Mouse (Mus musculus) gastrocnemius, postnatal 25 days (tissue): ENCODE data around the gene Rcbtb1. TPM values are rescaled to one million over a fixed set of nuclear protein-coding genes. Genes with fewer than 3 reads are reported as not detected.
"Not testable (repeated sequence)": the region's sequence is repeated elsewhere in the genome, so short reads cannot be mapped to it uniquely, and the experiment has no call there.

Experiments used
- DNase-seq: peaks from one replicate; pipeline ENCODE4 v3.0.0; 2022
- long read RNA-seq, 2 experiments: library from polyadenylated mRNA; stranded (forward); transcript quantifications; one replicate each; pipeline ENCODE4 v2.0.0; 2021
- total RNA-seq, 2 experiments: library from RNA; stranded (reverse); gene quantifications; 1 replicate in 1 of 2; 2 replicates in 1 of 2; pipeline ENCODE4 v1.2.3; 2021

Gene Rcbtb1
- total RNA-seq, result 10 to 100 TPM; 10.9 to 12.4 TPM
- long read RNA-seq, experiment 1, transcript Rcbtb1-202 (12 exons, 3,903 nt), result major isoform, 6 of 10 reads
- long read RNA-seq, experiment 1, partial matches to known transcripts, result 0 of 10 reads
- long read RNA-seq, experiment 1, other reads (novel, unspliced or antisense), result 4 of 10 reads
- long read RNA-seq, experiment 2, partial matches to known transcripts, result 1 of 18 reads
- long read RNA-seq, experiment 2, other reads (novel, unspliced or antisense), result 12 of 18 reads

DNA sequence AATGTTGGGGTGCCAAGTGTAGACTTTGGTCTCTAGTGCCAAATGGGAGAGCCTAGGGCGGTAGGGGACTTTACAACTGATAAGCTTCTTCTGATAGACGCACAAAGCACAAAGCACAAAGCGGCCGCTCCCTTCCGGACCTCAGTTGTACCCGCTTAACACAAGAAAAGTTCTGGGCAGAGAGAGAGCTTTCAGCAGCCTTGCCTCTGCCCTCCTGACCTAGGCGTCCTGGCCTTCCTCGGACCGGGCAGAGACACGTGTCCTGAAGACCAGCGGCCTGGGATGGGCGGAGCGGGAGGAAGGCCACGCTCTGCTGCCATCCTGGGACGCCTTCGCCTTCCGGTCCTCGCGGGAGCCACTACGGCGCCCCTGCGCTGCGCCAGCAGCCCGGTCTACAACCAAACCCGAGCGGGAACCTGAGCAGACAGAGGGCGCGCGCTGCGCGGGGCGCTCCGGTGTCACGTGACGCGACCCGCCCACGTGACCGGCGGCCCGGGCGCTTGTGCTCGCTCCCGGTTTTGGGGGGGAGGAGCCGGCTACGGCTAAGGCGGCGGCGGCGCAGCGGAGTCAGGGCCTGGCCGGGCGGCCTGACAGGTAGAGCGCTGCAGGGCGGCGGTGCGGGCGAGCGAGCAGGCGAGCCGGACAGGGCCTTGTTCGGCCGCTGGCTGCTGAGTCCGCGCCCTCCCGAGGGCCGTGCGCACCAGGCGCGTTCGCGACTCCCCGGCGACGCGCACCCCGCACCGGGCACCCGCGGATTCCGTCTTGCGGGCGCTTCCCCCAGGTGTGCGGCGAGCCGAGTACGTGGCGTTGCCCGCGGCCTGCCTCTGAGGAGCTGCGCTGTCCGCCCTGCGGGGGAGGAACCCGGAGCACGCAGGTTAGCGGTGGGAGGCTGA, at the start of gene Rcbtb1:
Gene Rcbtb1, plus strand, starts transcription at position 499 of the 893 bp plus-strand sequence.
- peak; percentile 93 for DNase-seq

DNA sequence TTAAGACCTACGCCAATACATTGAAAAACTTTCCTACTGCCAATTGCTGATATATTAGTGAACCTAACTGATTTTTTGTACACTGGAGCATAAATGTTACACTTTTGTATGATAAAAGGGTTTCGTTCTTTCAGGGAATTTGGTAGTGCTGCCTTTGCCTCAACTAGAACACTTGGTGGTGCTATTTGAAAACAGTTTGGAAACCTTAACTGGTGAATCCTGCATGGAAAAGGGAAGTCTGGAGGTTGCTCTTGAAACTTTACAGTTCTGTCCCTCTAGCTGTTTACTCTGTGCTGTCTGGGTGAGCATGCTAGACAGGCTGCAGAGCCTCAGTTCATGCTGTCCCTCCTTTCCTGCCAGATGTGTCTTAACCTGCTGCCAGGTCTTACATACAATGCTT, 45.4 kb upstream of the Rcbtb1 start:
- DNase-seq, result no peak

DNA sequence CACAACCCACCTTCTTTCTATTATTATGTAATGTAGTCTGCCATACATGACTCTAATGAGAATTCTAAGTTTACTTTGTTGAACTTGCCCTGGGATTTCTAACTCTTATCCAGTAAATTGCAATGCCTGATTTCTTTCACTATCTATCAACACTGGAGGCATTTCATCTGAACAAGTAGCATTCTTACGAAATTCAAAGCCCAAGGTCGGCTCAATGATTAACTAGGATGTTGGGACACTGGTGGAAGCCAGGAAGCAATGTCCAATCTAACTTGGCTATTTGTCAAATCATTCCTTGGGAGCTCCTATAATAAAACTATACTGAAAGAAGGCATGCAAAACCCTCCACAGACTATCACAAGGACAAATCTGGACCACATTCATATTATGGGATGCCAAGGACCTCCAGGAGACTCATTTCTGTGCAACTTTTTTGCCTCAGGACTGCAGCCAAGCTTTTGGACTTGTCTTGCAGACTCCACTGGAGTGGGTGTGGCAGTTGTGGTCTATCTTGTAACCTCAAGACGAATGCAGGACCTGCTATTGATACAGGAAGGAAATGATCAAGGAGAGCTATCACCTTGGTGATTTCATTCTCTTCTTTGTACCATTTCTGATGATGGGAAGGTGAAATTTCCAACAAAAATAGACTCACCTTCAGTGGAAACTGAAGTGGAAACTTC, 43.9 kb upstream of the Rcbtb1 start:
- no peak for DNase-seq

DNA sequence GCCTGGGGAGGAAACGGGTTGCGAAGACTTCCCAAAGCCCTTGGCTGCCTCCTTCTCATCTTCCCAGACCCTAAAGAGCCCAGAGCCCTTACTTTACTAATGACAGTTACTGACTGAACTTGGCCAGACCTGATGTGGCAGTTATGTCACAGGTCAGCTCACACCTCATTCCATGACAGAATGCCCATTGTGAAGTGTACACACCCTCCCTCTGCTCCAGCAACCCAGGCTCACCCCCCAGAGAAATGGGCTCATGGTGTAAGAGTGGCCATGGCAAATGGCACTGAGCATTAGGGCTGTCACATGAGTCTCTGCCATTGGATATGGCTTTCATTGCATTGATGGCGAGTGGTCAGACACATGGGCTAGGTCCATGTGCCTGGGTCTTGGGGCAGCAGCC, 22.4 kb upstream of the Rcbtb1 start, which contains the start of gene Gm5142:
Gene Gm5142, minus strand, starts transcription at position 101 of the 400 bp plus-strand sequence.
- no peak for DNase-seq

DNA sequence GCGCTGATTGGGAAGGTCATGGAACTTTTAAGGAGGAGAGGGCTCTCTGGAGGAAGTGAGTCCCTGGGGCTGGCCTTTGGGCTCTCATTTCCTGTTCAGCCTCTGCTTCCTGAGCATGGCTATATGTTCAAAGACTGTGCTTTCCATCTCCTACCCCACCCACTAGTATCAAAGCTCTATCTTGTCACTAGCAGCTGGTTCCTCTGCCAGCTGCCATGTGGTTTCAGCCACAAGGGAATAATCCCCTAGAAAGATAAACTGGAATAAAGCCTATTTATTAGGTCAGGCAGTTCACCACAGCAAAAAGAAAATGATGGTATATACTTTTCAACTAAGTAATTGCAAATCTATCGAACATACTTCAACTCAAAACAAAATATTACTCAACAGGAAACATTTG, 18.3 kb upstream of the Rcbtb1 start:
- DNase-seq, result no peak

DNA sequence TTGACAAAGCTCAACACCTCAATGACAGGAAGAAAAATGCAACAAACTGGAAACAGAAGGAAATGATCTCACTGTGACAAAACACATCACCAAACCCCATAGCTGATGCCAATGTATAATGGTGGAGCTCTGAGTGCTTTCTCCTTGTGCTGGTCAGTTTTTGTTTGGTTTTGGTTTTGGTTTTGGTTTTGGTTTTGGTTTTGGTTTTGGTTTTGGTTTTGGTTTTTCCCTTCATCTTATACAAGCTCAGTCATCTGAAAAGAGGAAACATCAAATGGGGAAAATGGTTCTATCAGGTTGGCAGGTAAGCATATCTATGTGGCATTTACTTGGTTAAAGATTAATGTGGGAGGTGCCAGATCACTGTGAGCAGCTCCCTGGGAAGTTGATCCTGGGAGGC, 15.5 kb upstream of the Rcbtb1 start:
- no peak for DNase-seq

DNA sequence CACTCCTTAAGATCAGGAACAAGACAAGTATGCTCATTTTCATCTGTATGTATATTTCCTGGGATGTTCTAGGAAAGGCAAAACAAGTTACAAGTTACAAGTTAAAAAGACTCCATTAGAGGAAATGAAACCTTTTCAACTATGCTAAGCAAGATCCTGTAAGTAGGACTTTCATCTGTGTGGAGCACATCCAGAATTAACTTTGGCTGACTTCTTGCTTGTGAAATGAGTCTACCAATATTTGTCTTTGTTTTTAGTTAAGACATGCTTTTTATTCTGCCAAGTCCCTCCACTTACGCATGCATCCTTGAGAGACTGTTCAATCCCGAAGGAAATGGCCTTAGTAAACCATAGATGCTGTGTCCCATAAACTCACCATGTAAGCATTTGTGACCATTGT, 14.9 kb upstream of the Rcbtb1 start:
- no peak for DNase-seq

DNA sequence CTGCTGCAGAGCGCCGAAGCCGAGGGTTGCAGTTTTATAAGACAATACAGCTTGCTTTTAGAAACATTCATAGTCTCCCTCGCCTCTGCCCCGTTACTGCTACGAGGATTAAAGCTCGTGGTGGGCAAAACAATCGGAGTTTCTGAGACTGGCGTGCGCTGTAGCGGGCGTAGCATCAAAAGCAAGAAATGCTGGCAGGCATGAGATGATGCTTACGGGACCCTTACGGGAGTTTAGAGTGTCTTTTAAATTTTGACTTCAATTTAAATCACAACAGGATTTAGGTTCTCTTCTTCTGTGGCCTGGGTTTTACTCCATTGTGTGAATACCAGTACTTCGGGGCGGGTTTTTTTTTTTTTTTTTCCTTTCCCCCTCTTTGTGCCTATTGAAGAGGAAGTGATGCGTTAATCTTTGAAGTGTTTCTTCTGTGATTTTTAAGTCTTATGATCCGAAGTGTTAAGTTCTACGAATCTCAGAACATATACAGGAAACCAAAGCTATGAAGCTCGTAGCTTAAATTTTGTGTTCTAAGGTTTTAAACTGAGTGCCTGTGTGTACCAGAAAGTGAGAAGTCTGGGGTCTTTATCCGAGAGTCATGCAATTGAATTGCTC, 701 bp downstream of the Rcbtb1 start:
- no peak for DNase-seq

DNA sequence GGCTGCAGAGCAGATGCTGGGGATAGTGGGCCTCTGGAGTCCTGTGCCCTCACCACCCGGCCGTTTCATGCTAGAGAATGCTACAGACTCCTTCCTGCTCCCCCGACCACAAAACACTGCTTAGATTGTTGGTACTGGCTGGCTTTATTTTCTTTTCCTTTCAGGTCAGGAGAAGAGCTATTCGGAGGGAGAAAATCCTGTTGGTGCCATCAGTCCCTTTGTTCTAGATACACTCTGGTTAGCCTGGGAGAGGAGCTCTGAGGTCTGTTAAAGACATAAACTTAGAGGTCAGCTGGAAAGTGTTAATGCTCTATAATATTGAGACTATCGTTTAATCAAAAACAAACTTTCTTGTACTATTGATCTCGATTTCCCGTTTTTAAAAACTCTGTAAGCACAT, 4.5 kb downstream of the Rcbtb1 start:
- DNase-seq, result no peak

DNA sequence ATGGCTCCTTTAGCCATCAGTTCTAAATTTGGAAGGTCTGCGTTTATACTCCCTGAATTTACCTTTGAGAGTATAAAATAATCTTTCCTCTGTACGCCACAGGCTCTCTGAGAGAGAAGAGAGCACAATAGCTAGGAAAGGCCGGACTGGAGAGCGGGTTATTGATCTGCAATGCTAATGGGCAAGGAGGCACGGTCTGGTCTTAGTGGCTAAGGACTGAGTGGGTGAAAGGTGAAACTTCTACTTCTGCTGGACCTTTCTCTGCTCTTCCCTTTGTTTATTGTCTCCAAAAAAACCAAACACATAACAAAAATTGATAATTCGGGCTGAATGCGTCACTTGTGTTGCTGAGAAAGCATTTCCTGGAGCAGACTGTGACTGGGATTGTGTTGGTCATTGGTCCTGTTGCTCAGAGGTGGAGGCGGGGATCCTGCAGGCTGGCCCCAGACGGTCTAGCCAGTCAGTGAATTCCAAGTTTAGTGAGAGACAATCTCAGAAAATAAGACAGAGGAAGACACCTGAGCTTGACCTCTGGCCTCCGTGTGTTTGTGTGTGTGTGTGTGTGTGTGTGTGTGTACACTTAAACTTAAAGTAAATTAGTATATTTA, 5.1 kb downstream of the Rcbtb1 start:
- no peak for DNase-seq

DNA sequence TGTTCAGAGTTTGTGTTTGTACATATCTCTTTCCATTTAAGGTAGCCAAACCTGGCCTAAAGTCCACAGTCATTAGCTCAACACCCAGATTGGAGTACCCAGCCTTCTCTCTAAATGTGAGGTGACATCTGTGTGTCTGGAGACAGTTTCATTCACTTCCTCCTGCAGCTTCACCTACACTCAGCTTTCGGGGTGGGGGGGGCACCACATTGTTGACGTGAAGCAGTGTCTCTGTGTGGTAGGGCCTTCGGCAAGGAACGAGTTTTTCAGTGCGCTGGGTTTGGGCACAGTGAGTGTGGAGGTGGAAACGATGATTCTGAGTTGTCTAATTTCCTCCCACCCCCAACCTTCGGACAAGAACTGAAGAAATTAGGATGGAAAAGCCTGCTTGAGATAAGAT, 8.0 kb downstream of the Rcbtb1 start:
- no peak for DNase-seq

DNA sequence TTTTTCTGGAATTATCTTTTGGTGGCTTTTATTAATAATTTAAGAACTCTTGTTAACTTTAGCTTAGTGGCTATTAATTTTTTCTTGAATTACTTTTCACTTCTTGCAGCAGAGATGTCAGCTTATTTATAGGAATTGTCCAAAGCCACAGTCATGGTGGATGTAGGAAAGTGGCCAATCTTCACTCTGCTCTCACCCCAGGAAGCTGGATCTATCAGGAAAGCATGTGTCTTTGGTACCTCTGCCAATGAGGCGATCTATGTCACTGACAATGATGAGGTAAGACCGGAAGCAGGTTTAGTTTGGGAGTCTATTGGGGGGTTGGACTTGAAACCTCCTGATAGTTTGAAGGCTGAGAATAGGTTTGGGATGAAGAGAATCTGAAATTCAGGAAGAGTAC, 8.8 kb downstream of the Rcbtb1 start:
- DNase-seq, result no peak

DNA sequence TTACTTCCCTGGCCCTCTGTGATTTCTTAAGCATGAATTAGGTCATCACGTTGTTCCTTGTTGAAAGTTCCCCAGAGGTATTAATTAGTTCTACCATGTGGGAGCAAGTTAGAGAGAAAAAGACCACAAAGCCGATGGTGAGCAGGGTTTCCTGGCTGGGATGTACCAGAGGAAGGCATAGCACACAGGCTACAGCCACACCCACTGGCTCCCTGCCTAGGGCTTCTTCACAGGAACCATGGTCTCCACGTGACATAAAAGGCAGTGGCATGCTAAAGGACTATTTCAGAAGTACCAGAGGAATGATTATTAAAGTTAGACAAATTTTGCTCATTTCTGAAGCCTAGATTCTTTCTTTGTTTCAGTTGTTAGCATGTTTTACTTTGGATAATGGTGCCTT, 18.2 kb downstream of the Rcbtb1 start:
- no peak for DNase-seq

DNA sequence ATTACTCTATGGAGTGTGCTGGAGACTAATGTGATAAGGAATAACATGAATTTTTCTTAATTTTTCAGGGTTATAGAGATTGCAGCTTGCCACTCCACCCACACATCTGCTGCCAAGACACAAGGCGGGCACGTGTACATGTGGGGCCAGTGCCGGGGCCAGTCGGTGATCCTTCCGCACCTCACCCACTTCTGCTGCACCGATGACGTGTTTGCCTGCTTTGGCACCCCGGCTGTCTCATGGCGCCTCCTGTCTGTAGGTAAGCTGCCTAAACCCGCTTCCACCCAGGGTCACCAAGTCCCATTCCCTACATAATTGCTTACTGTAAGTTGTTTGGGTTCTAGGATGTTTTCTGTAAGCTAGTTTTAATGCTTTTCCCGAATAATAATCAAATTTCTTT, 25.2 kb downstream of the Rcbtb1 start:
- DNase-seq, result no peak

DNA sequence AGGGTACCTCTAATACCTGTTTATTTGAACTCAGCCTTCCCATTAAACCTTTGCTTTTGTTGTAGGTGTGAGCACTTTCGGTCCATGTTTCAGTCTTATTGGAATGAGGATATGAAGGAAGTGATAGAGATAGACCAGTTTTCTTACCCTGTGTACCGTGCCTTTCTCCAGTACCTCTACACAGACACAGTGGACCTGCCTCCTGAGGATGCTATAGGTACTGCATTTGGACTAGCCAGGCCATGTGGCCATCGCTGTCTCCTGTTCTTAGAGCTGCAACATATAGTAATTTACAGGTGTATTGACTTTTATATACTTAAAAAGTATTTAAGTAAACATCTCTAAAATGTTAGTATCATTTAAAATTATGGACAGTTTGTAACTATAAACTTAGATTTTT, 28.8 kb downstream of the Rcbtb1 start:
- no peak for DNase-seq

DNA sequence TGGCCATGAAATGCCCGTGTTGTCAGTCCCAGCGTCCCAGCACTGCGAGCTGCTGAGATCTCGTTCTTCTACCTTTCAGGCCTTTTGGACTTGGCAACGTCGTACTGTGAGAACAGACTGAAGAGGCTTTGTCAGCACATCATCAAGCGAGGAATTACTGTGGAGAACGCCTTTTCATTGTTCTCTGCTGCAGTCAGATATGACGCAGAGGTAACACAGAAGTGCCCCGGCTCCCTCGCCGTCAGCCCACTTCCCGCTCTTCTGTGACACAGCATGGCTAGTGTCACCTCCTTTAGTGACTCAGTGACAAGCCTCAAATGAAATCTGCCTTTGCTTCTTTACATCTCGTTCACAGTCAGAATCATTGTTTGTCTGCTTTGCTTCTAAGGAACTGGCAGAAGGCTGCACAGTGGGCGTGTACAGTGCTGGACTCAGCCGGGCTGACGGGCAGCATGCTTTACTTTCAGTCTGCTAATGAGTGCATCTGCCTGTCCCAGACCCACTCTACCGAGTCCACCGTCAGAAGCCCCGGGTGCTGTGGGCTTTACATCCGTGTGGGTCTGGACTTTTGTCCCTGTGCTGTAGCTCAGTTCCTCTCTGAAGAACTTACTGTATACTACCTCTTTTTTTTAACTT, 29.4 kb downstream of the Rcbtb1 start:
- DNase-seq, result no peak

DNA sequence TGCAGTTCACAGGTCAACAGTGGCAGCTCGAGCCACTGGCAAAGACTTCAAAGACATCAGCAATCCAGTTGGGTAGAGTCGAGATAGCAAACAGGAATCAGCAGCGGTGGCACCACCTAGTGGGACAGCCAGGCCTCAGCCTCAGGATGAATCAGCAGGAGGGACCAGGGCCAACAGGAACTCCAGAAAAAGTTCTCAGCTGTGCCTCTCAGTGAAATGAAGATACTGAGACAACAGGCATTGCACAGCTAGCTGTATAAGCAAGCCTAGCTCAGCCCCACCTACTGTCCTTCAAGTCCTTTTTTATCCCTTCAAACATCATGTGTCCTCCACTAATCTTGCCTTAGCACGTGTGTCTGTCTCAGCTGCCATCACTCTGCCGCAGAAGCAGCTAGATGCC, 31.0 kb downstream of the Rcbtb1 start:
- no peak for DNase-seq

DNA sequence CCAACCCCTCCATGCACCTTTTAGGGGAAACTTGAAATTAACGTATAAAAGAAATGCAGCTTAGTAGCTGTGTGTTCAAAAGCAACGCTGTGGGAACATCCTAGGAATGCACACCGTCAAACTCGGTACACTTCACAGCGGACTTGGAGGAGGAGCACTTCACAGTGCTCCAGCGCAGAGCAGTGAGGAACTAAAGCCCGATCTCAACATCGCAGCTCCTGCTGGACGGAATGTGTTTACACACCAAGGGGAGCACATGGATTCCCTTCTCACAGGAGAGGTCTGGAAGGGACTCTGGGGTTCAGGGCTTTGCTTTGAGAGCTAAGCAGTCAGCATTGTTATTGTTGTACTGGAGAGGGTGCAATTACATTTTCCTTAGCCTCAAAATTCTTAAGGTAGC, 32.6 kb downstream of the Rcbtb1 start:
- DNase-seq, result no peak

DNA sequence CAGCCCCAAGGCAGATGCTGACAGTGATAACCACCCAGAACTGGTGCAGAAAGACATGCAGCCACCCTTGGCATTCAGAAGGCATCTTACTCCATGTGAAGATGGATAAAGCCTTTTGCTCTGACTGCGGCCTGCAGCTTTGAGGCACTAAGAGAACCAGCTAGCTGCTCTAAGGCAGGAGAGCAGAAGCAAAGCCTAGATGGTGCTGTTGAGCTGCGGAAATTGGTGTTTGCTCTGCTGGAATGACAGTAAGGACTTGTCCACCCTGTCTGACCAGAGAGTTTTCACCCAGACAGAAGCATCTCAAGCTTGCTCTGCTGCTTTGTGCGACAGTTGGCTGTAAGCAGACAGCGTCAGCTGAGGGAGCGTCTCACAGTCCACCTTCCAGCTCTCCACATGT, 49.3 kb downstream of the Rcbtb1 start:
- DNase-seq, result not testable (repeated sequence)

DNA sequence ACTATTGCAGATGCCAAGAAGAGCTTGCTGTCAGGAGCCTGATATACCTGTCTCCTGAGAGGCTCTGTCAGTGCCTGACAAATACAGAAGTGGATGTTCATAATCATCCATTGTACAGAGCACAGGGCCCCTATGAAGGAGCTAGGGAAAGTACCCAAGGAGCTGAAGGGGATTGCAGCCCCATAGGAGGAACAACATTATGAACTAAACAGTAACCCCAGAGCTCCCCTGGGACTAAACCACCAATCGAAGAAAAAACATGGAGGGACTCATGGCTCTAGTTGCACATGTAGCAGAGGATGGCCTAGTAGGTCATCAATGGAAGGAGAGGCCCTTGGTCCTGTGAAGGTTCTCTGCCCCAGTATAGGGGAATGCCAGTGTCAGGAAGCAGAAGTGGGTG, 54.9 kb downstream of the Rcbtb1 start:
- DNase-seq, result not testable (repeated sequence)

DNA sequence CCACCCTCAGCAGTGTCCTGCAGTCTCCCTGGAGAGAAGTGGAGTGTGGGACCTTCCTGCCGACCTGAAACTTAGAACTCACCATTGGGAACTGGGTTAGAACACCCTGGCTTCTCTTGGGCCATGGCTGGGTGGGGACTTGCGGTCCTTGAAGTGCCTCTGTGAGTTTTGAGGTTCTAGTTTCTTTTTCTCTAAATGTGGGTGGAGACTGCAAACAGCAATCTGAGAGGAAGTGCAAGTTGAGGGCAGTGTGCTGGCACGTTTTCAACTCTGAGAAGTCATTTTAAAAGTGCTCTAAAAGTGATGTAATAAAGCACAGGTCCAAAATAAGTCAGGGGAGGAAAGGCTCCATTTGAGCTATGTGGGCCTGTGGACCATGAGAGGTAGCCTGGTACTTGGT, 59.0 kb downstream of the Rcbtb1 start, which contains the start of gene Gm6904:
Gene Gm6904, minus strand, starts transcription at position 161 of the 400 bp plus-strand sequence.
- DNase-seq, result no peak

DNA sequence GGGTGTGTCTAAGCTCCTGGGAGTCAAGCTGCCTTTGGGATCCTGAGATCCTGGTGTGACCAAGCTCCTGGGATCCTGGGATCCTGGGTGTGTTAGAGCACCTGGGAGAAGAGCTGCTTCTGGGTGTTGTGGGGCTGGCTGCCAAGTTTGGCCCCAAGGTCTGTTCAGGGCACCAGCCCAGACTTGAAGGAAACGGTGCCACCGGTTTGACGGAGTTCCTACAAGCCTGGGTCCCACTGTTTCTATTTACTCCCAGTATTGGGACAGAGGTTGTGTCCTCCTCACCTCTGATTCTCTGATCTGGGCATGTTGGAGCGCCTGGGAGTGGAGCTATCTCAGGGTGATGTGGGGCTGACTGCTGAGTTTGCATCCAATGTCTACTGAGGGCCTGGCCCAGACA, 74.0 kb downstream of the Rcbtb1 start:
- DNase-seq, result not testable (repeated sequence)
